Comparison of ENCODE assay signal across 8 mouse cellular contexts in genomic region chr5:76782414-76783103, GRCm38 (mm10).
DNase-seq lines count a peak whose midpoint lies in the region; ATAC-seq lines count a peak whose summit lies in the region.

No protein-coding gene starts in this region.

- H3K4me1 ChIP-seq in hindbrain, embryonic 13.5 days (replicated peaks), result peaks cover 62% of the 10 kb centered on the region
- H3K4me1 ChIP-seq in midbrain, embryonic 14.5 days (ENCODE audit: control insufficient read depth, insufficient read depth, low read length), result peaks cover 40% of the 10 kb centered on the region
- 0 out of 2 replicates have a peak, but pooled peaks cover 5% of the 10 kb centered on the region for H3K4me1 ChIP-seq in heart, embryonic 12.5 days (replicated peaks)
- 0 out of 2 replicates have a peak, but pooled peaks cover 5% of the 10 kb centered on the region for H3K4me1 ChIP-seq in kidney, embryonic 15.5 days

- no peaks in the 10 kb centered on the region for H3K27me3 ChIP-seq in hindbrain, embryonic 13.5 days
- H3K27me3 ChIP-seq in midbrain, embryonic 14.5 days (ENCODE audit: control insufficient read depth, insufficient read depth, low read length), result no peaks in the 10 kb centered on the region
- no peaks in the 10 kb centered on the region for H3K27me3 ChIP-seq in heart, embryonic 12.5 days (replicated peaks)
- no peaks in the 10 kb centered on the region for H3K27me3 ChIP-seq in kidney, embryonic 15.5 days

- H3K27ac ChIP-seq in hindbrain, embryonic 13.5 days, result peak overlapping the region; percentile 95
- H3K27ac ChIP-seq in midbrain, embryonic 14.5 days (replicated peaks; ENCODE audit: low read depth, low read length), result peak overlapping the region; percentile 83
- H3K27ac ChIP-seq in heart, embryonic 12.5 days (ENCODE audit: poor library complexity, severe bottlenecking), result no peak overlapping the region
- H3K27ac ChIP-seq in kidney, embryonic 15.5 days, result no peak overlapping the region

- ATAC-seq in hindbrain, embryonic 13.5 days (ENCODE audit: low FRiP score), result peak; percentile 84
- peak; percentile 76 for ATAC-seq in midbrain, embryonic 14.5 days (ENCODE audit: low FRiP score, low TSS enrichment)
- ATAC-seq in heart, embryonic 12.5 days (ENCODE audit: insufficient number of reproducible peaks, low FRiP score), result no peak
- no peak for ATAC-seq in kidney, embryonic 15.5 days (replicated peaks; ENCODE audit: low FRiP score)

- no peaks in the 10 kb centered on the region for H3K36me3 ChIP-seq in hindbrain, embryonic 13.5 days
- peaks cover 3% of the 10 kb centered on the region; the same call in 1 of the 2 replicates for H3K36me3 ChIP-seq in midbrain, embryonic 14.5 days (ENCODE audit: control insufficient read depth, insufficient read depth, low read length)
- no peaks in the 10 kb centered on the region for H3K36me3 ChIP-seq in heart, embryonic 12.5 days
- no peaks in the 10 kb centered on the region for H3K36me3 ChIP-seq in kidney, embryonic 15.5 days

- no peak overlapping the region for H3K4me3 ChIP-seq in hindbrain, embryonic 13.5 days
- H3K4me3 ChIP-seq in midbrain, embryonic 14.5 days (replicated peaks; ENCODE audit: low read depth, low read length), result no peak overlapping the region
- H3K4me3 ChIP-seq in heart, embryonic 12.5 days, result no peak overlapping the region
- H3K4me3 ChIP-seq in kidney, embryonic 15.5 days (replicated peaks), result no peak overlapping the region

- peak; percentile 13 for DNase-seq in embryo, embryonic 10.5 days (ENCODE audit: low spot score)
- no peak for DNase-seq in embryo, embryonic 10 days (ENCODE audit: low spot score)
- DNase-seq in MN1 (ENCODE audit: low spot score), result peak; percentile 16
- DNase-seq in midbrain, embryonic 14.5 days, result peak; percentile 76
- DNase-seq in ovary, postnatal 36 days (ENCODE audit: low spot score), result no peak

- H3K9ac ChIP-seq in hindbrain, embryonic 13.5 days, result peak overlapping the region; percentile 49
- H3K9ac ChIP-seq in midbrain, embryonic 14.5 days (replicated peaks; ENCODE audit: low read length), result peak overlapping the region; percentile 14; the same call in 1 of the 2 replicates
- H3K9ac ChIP-seq in heart, embryonic 12.5 days, result no peak overlapping the region
- H3K9ac ChIP-seq in kidney, embryonic 15.5 days, result no peak overlapping the region

- no peaks in the 10 kb centered on the region for H3K9me3 ChIP-seq in hindbrain, embryonic 13.5 days
- H3K9me3 ChIP-seq in midbrain, embryonic 14.5 days (ENCODE audit: control insufficient read depth, low read length), result no peaks in the 10 kb centered on the region
- H3K9me3 ChIP-seq in heart, embryonic 12.5 days (replicated peaks), result no peaks in the 10 kb centered on the region
- H3K9me3 ChIP-seq in kidney, embryonic 15.5 days (replicated peaks), result no peaks in the 10 kb centered on the region

- peak overlapping the region; percentile 23; the same call in 1 of the 2 replicates for H3K4me2 ChIP-seq in hindbrain, embryonic 13.5 days
- H3K4me2 ChIP-seq in midbrain, embryonic 14.5 days (ENCODE audit: low read length), result peak overlapping the region; percentile 0
- H3K4me2 ChIP-seq in heart, embryonic 12.5 days, result no peak overlapping the region
- no peak overlapping the region for H3K4me2 ChIP-seq in kidney, embryonic 15.5 days

- 11% methylated on average over 7 of the region's 7 CpGs for WGBS in hindbrain, embryonic 13.5 days
- WGBS in midbrain, embryonic 14.5 days, result 13% methylated on average over 7 of the region's 7 CpGs
- WGBS in heart, embryonic 12.5 days, result 50% methylated on average over 7 of the region's 7 CpGs
- WGBS in kidney, embryonic 15.5 days, result 56% methylated on average over 7 of the region's 7 CpGs

Comparison
In these comparisons a context has a peak if more than half of its experiments do, and no peak if none do; other contexts are left out.
1. DNase-seq: peak in embryo, embryonic 10.5 days (single experiment), MN1 (single experiment) and midbrain, embryonic 14.5 days (single experiment); none in embryo, embryonic 10 days (single experiment) and ovary, postnatal 36 days (single experiment).
2. ATAC-seq: peak in hindbrain, embryonic 13.5 days (single experiment) and midbrain, embryonic 14.5 days (single experiment); none in heart, embryonic 12.5 days (single experiment) and kidney, embryonic 15.5 days (single experiment).
3. H3K27ac ChIP-seq: peak in hindbrain, embryonic 13.5 days (single experiment) and midbrain, embryonic 14.5 days (single experiment); none in heart, embryonic 12.5 days (single experiment) and kidney, embryonic 15.5 days (single experiment).
4. H3K4me2 ChIP-seq: peak in hindbrain, embryonic 13.5 days (single experiment) and midbrain, embryonic 14.5 days (single experiment); none in heart, embryonic 12.5 days (single experiment) and kidney, embryonic 15.5 days (single experiment).
5. H3K9ac ChIP-seq: peak in hindbrain, embryonic 13.5 days (single experiment) and midbrain, embryonic 14.5 days (single experiment); none in heart, embryonic 12.5 days (single experiment) and kidney, embryonic 15.5 days (single experiment).